Mouse (Mus musculus) kidney, adult 18-20 months (tissue): ENCODE data around the gene Adcy3.
A peak's percentile ranks its signal among the peaks of the same experiment; 100 is the strongest.

Source experiments
- DNase-seq: peaks from one replicate; pipeline ENCODE4 v3.0.0; 2021

Gene Adcy3

DNA sequence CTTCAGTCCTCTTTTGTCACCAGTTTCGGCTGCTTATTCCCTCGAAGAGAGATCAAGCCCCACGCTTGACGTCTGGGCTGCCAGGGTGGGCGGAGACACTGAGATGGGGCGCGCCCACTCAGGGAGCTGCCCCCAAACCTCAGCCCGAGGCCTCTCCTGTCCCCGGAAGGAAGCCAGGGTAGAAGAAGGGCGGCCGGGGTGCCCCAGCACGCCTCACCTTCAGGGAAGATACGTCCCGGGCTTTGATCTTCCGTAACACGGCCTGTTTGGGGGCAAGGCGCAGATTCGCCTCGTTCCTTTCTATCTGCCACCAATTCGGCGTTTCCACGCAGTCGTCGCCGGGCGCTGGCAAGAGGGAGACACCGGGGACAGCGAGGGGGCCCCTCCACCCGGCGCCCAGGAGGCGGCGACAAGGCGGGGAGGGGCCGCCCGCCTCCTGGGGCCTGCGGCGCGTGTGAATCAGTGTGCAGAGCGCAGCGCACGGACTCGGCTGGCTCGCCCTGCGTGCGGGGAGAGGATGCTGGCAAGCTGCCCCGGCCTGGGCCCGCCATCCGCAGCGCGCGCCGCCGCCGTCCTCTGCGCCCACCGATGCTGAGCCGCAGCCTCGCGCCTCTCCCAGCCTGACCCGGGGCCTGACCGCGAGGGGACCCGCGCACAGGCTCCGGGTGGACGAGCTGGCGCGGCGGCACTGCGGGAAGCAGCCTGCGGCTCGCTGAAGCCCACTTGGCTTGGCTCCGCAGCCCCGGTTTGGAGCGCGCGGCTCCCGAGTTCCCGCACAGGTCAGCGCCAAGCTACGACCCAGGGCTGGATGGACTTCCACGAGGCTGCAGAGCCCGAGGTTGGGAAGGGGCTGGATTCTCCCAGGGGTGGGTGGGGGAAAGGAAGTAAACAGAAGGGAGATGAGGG, at the start of gene Adcy3:
Adcy3 (plus strand) TSS at position 163 of the 906 bp plus-strand sequence.
- DNase-seq = peak; percentile 25

DNA sequence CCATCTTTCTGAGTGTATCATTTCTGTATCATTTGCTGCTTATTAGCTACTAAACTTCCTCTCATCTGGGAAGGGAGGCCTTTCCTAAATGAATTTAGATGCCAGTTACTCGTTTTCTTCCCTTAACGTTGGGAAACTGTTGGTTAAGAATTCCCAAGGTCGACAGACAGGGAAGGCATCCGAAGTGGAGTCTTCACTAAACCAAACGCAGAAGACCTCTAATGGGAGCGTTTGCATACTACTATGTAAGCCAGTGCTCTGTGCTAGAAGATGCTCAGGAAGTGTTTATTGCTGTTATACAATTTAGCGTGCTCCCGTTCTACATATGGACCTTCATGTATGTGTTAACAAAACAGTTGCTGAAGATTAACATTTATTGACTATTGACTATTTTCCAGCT, 49.5 kb upstream of the Adcy3 start:
- DNase-seq = no peak

DNA sequence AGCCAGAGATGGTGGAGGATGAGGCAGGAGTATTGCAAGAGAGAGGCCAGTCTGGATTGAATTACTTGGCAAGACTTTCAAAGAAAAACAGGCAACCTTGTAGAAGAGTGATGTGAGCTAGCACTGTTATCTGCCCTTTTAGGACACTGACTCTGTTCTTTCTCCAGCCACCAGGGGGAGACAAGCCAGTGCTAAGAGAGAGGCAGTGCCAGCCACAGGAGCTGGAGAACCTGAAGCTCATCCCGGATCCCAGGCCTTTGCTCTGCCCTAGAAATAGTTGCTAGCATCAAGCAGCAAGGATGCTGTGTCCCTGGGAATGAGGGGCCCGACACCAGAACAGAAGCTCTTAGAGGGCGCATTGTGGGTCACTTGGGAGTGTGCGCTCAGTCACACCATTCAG, 25.5 kb upstream of the Adcy3 start:
- peak; percentile 53 for DNase-seq

DNA sequence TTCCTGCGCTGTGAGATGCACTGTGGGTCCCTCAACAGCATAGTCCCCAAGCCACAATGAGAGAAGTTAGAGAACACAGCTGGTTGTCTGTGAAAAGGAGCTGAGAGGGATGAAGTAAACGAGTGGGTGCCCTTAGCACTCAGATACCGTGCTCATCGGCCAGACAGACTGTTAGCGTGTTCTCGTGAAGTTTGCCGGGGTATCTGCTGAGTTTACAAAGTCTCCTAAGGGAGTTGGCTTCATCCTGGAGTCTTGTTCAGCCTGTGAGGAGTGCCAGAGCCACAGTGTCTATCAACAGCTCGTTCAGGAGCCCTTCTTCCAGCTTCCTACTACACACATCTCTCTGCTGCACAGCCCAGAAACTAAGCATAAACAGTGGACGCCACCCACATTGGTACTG, 16.8 kb upstream of the Adcy3 start:
- no peak for DNase-seq

DNA sequence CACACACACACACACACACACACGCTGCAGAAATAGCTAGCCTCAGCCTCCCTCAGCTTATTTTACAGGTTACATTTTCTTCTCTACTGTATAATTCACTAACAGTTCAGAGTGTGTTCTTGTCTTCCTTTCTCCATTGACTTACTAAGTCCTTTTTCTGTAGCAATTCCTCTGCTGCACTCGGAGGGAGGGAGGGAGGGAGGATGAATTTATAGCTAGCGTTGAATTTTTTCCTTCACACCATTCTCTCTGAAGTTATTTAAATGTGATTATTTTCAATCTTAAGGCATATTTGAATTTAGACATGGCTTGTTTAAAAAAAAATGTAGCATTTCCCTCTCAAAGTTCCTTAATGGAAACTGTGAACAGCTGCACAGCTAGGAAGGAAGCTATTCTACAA, 15.8 kb upstream of the Adcy3 start:
- no peak for DNase-seq

DNA sequence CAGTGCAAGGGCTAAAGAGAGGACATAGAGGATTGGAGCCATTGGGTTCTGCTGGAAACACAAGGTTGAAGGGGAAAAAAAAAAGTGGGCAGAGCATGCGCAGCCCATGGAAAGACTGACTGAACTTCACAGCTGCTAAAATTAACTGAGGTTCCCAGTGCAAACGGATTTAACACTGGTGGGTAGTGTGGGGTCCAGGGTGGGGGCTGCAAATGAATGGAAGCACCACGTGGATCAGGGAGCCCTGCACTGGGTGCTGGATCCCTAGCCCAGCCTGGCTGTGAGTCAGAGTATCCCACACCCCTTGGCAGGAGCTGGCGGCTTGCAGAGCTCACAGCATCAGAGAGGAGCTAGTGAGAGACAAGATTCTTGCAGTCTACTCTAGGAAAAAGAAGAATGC, 15.3 kb upstream of the Adcy3 start:
- DNase-seq = no peak

DNA sequence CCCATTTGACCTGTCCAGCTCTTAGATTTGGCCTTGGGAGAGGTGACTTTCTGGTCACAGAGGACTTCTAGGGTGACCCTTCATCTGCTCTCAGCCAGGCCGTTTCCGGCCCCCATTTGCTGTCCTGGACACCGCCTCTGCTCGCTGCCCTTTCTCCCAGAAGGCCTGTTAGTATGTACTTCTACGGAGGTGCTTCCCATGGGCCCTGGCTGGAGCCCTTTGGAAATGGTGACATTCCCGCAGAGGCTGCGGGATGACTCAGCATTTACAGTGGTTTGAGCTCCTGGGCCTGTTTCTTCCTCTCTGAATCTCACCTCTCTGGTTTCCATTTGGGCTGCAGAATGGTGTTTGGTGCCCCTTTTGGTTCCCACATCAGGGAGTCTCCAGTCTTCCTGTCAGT, 5.6 kb upstream of the Adcy3 start:
- no peak for DNase-seq

DNA sequence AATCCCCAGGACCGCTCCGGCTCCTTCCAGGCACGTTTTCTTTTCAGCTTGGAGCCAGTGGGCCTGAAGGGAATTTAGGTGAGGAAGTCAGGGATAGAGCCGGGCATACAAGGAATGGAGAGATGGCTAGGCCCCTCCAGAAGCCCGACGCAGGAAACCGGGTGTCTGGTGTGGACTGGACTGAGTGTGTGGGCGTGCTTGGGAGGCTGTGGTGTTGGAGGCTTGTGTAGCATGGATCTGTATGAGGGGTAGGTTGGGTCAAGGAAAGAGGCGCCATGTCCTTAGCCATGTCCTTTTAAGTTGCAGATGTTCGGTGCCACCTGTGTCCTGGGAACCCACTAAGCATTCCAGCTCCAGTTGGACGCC, 927 bp downstream of the Adcy3 start:
- no peak for DNase-seq

DNA sequence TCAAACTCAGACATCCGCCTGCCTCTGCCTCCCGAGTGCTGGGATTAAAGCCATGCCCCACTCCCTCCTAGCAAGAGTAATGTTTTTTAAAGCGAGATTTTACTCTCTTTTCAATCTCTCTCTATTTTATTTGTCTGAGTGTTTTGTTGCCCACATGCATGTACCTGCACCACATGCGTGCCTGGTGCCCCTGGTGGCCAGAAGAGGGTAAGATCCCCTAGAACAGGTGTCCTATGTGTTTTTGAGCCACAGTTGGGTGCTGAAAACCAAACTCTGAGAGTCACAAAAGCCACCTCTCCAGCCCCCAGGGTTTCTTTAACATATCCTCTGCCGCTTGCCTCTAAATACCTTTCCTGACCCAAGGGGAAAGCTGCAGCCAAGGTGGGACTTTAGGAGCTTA, 10.3 kb downstream of the Adcy3 start:
- DNase-seq = no peak

DNA sequence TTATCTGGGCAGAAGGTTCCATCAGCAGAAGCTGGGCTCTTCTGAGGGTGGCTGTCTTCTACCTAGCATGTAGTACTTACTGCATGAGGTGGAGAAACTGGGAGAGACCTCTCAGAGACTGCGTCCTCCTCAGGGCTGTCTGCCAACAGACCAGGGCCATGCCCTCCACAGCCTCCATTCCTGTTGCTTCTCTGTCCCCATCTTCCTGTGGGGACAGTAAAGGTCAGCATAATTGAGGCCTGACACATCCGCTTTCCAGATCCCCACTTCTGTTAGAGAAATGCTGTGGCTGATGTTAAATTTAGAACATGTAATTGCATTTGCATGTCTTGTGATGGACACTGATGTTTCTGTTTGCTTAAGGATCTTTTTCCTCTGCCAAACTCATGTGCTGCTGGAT, 18.0 kb downstream of the Adcy3 start:
- DNase-seq = no peak

DNA sequence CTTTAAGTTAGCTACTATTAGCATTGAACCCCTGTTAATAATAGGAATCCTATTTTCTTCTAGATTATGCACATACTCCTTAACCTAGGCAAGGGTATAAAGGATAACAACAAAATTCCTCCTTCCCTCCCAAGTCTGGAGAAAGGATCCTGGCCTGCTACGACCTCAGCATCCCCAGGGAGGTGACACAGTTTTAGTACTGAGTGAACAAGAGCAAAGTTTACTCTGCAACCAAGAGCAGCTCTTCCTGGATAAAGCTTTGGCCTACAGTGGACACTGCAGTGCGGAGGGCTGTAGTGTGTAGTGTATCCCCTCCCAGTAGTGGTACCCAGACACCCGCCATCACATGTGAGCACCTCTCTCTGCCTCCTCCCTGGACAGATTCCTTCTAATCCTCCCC, 19.1 kb downstream of the Adcy3 start:
- DNase-seq = no peak

DNA sequence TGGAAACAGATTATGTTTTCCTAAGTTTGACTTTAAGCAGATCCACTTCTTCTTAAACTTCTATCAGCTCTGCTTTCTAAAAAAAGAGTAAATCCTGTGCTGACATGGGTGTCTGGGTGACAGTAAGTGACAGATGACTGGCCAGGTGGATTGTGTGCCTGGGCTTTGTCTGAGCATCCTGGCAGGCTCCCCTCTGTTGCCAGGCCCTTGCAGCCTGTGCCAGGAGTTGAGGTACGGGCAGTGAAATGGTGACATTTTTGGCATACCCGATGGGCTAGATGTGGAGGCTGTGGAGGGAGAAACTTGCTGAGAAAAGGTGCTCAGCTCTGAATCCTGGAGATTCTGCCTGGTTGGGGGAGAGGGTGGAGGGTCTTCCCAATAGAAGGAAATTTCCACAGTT, 24.6 kb downstream of the Adcy3 start:
- DNase-seq = no peak

DNA sequence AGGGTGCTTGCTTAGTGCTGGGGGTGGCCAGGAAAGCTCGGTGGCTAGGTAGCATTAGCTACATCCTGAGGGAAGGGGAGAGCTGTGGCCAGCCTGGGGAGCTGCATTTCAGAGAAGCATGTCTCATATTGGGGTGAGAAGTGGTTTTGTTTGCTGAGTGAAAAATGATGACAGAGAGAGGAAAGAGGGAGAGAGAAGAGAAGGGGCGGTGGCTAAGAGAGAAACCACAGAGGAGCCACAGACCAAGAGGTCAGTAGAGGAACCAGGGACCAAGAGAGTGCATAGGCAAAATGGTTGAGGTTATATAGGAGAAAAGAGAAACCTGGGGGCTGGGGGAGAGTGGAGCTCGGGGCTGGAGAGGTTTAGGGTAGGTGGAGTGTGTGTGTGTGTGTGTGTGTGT, 25.3 kb downstream of the Adcy3 start:
- no peak for DNase-seq

DNA sequence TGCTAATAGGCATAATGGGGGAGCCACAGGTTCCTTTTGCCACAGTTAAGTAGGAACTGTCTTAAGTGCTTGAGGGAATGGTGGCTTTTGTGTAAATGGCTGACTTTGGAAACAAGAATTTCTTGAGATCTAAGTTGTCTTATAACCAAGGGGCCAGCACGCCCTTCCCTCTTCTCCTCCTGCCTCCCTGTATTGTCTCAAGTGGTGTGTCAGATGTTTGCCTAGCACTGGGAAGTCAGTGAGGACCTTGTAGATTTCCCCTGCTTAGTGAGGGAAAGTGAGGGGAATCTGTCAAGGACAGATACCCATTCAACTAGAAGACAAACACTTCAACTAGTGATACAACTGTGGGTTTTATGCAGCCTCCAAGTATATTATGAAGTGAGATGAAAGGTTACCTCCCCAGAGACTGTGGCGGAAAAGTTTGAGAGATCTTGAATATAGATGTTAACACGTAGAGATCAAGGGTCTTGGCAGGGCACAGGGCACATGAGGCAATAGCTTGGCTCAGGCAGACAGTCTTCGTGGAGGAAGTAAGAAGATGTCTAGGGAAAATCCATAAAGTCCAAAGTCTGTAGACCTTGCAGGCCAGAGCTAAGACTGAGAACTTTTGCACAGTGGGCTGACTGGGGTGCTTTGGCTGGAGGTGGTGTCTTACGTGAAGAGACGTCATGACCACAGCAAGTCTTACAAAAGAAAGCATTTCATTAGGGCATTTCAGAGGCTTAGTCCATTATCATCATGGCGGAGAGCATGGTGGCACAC, 26.1 kb downstream of the Adcy3 start:
- DNase-seq = no peak

DNA sequence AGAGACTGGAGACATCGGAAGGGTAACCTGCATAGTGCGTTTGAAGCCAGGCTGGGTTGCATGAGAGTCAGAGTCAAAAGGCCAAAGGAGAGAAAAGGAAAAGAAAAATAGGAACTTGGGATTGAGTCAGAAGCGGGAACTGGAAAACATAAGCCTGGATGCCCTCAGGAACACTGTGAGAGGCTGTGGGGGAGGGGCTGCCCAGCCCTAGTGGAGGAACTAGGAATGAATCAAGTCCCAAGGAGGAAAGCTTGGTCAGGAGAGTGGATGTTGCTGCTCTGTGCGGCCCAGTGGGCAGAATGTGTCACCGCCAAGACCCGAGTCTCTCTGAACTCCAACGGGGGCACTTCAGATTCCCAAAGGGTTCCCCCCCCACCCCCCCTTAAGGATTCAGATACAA, 27.4 kb downstream of the Adcy3 start:
- DNase-seq = no peak

DNA sequence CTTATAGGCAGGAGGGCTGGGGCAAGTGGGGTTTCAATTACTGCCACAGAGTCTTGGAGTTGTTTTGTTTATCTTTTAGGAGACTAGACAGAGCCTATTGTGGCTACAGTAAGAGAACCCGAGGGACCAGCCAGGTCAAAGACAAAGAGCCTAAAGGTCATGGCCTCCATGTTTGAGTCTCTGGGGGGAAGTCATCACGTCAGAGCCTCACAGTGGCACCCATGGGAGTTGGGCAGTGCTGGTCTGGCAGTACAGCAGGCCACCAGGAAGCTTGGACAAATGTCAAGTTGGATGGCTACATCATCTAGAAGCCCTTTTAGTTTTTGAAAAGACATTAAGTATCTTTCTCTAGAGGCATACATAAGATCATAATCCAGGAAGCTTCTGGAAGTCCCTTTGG, 30.0 kb downstream of the Adcy3 start:
- no peak for DNase-seq

DNA sequence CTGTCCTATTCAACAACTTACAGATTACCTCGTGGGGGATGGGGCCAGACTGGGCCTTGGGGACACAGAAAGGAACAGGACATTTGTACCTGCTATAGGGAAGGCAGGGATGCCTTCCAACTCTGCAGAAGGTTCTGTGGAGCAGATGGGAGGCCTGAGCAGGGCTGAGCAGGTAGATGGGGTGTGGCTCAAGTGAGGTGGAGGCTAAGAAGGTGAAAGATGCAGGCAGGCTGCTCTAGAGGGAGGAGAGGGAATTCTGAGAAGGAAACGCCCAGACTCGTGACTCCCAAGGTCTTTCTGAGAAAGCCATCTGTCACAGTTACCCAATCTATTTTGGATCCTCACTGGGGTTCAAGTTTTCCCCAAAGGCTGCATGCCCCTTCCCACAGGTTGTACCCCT, 34.1 kb downstream of the Adcy3 start:
- DNase-seq = no peak

DNA sequence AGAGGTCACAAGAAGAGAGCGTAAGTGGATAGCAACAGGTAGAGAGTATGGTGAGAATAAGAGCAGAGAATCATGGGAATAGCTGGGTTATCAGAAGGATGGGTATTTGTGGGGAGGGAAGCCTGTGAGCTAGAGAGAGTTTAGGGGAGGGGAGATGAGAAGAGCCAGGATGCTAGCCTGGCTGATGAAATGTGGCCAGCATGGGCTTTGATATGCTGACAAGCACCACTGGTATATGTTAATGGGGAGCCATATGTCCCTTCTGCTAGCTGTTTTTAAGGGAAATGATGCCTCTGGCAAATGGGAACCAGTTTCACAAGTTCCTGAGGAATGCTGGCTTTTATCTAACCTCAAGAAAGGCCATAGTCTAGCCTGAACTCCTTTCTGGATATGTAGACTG, 36.2 kb downstream of the Adcy3 start:
- no peak for DNase-seq

DNA sequence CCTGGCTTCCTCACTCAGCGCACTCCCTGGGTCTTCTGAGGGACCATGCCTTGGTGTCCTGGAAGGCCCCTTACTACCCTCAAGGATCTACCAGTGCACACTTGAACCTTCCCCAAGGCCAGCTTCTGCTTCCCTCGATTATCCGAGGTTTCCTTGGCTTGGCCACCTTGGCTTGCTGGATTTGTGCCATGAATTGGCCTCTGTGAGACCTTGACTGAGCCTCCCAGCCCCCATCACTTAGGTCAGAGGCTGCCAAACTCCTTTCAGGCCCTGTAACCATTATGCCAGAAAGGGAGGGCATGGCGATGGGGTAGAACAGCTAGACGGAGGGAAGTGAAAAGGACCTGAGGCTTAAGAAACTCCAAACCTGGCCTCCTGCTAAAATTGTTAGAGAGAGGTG, 36.7 kb downstream of the Adcy3 start:
- no peak for DNase-seq

DNA sequence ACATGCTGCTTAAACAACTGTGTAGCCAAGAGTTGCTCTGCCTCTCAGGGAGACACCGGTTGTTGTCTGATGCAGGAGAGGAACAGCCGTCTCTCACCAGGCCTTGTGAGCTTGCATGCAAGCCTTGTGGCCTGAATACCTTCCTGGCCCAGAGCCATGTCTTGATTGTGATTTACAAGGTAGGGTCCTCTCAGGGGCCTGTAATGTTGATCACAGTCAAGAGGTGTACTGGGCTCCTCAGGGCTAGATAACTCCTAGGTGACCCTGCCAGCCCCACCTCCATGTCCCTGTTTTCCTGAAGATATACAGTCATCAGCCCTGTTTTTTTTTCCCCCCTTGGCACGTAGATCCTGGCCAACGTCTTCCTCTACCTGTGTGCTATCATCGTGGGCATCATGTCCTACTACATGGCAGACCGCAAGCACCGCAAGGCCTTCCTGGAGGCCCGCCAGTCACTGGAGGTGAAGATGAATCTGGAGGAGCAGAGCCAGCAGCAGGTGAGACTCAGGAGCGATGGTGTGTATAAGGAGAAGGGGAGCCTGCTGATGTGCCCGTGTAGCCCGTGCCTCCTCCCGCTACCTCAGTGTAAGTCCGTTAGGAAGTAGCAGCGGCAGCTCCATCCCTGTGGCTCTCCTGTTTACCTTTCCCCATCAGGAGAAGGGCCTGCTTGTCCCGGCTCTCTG, 40.3 kb downstream of the Adcy3 start:
- no peak for DNase-seq

DNA sequence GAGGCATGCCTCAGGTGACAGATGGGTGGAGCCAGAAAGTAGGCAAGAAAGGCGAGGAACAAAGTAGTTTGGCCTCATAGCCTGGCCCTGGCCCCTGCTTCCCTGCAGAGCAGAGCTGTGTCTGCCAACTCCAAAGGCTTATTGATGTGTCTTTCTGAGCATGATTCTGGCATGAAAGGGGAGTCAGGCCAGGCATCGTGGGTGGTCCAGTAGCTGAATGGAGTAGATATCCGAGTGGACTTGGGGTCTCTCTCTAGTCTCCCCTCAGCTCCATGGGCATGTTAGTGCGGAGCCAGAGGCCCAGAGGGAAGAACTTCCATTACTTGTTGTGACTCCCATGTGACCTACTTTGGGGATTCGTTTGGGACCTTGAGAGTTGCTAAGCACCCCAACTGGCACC, 45.9 kb downstream of the Adcy3 start:
- no peak for DNase-seq

DNA sequence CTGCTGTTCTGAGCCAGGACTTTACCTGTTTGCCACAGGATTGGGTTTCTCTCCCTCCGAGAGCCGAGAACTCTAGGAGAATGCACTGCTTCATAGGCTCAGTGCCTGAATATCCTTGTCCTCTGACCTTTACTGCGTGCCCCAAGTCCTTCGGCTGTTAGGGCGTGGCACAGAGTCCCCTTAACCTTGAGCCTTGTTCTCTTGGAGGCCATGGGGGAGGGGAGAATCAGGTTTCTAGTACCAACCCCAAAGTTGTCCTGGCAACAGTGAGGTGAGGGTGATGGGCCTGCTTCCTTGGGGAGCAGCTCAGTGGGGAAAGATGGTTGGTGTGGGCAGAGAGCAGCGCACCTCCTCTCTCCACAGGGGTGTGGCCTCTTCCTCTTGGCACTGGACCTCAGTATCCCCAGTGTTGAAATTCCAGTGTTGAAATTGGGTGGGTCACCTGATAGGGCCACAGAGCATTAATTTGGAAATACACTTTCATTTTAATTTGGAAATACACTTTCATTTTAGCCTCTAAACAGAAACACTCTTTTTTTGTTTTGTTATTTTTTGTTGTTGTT, 46.8 kb downstream of the Adcy3 start:
- no peak for DNase-seq

DNA sequence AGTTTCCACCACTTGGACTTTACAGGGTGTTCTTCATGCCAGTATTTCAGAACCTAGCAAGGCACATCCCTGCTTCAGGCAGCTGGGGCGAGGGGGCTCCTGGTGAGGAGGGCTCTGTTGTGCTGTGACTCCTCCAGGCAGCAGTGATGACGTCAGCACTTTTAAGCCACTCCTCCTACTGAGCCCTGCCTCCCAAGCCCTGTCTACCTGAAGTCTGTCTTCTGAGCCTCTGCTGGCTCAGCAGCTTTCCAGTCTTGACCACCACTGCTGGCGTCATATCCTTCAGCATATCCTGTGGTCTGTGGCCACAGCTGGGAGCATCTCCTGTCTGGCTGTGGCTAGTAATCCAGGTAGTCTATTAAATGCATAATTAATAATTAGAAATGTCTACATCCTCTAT, 47.6 kb downstream of the Adcy3 start:
- DNase-seq = no peak

DNA sequence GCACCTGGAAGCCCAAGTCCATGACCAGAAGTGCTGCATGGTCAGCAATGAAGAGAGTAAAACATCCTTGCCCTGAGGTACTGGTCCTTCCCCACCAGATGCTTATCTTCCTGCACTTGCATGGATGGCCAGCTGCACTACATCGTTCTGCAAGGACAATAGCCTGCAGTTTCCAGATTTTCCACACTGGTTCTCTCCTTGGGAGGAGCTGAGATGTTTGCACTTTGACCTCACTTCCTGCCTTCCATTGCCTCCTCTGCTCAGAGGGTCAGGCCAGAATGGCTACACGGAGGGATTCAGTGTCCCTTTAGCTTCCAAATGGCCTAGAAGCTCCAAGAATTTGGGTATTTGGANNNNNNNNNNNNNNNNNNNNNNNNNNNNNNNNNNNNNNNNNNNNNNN, 51.7 kb downstream of the Adcy3 start:
- DNase-seq = no peak
